Mouse (Mus musculus) splenic B cell, adult 2 months (primary cell): ENCODE data around the gene Zmiz2.
"Not testable (repeated sequence)": the region's sequence is repeated elsewhere in the genome, so short reads cannot be mapped to it uniquely, and the experiment has no call there.

Experiments used
- DNase-seq: peaks from one replicate; pipeline ENCODE4 v3.0.0-alpha.2; 2011; ENCODE audit warnings: low read depth, low spot score
- H3K27me3 ChIP-seq: 2 replicates; pipeline ENCODE4 v1.6.1; 2012; ENCODE audit warnings: mild to moderate bottlenecking, low read length, moderate library complexity, mixed read lengths; ENCODE audit not compliant: control insufficient read depth, poor library complexity, insufficient read depth, severe bottlenecking
- H3K36me3 ChIP-seq: 2 replicates; pipeline ENCODE4 v1.6.1; 2012; ENCODE audit warnings: mild to moderate bottlenecking, low read length, moderate library complexity, mixed read lengths; ENCODE audit not compliant: control insufficient read depth, poor library complexity, insufficient read depth, severe bottlenecking

The Zmiz2 gene

DNA sequence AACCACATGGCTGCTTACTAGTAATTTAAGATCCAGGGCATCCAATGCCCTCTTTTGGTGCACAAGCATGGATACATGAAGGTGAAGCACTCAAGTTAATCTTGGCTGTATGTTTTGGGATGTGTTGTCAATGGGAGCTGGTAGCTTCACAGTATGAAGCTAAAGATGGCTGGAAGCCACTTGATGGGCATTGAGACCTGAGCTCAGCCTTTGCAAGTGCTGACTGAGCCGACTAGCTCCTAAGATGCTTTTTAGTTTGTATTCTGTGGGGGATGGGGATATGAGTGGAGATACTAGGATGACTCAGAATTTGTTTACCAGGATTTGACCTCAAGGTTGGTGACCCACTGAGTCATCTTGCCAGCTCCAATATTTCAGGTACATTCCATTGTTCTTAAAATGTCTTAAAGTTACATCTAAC, 31.4 kb downstream of the Zmiz2 start:
- Histone ChIP-seq H3K27me3 (no peaks in the 10 kb centered on the region), H3K36me3 (peaks cover 14% of the 10 kb centered on the region; the same call in 1 of the 2 replicates)
- DNase-seq, result no peak

DNA sequence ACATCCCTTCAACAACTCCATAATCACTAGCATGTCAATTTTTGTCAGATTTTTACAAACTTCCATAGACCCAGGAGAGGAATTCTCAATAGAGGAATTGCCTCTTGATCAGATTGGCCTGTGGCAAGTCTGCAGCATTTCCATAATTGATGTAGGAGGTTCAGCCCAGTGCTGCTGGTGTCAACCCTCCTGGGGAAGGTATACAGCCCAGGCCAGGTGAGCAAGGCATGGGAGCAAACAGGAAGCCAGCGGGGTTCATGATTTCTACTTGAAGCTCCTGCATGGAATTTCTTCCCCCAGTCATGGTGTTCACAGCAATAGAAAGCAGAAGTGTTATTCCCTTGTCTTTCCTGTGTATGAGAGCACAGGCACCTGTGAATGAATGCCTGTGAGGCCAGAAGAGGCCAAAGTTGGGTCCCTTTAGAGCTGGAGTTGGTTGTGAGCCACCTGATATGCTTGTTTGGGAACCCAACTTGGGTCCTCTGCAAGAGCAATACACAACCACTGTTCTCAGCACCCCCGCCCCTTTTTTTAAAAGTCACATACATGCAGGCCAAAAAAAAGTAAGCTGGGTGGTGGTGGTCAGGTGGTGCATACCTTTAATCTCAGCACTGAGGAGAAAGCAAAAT, 32.0 kb downstream of the Zmiz2 start:
- Histone ChIP-seq H3K27me3 (no peaks in the 10 kb centered on the region), H3K36me3 (peaks cover 14% of the 10 kb centered on the region; the same call in 1 of the 2 replicates)
- no peak for DNase-seq

DNA sequence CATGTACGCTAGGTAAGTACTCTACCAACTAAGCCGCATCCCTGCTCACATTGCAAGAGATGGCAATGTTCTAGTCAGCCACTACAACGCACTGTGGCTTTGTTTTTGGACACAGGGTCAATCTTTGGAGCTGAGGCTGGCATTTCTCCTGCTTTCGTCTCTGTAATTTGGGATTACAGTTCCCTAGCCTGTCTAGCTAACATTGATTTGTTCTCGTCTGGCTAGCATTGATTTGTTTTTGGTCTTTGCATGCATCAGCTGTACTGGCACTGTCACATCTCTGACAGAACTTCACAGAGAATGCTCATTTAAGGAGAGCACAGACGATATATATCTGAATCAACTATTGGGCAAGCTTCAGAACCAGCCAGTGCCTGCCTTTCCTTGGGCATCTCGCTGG, 41.3 kb downstream of the Zmiz2 start:
- no peaks in the 10 kb centered on the region for H3K27me3 ChIP-seq
- no peak for DNase-seq

DNA sequence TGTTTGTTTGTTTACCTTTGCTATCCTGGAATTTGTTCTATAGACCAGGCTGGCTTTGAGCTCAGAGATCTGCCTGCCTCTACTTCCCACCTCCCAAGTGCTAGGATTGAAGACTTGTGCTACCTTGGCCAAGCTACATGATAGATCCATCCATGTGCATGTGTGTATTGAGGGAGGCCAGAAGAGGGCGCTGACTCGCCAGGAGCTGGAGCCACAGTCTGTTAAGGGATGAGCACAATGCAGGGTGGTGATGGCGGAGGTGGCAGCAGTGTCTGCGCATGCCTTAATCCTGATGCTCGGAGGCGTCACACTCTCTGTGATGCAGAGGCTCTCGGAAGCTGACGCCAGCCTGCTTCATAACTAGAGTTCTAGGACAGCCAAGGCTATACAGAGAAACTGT, 47.6 kb downstream of the Zmiz2 start:
- peak; percentile 71 for DNase-seq
- H3K27me3 ChIP-seq, result no peaks in the 10 kb centered on the region
- peaks cover 11% of the 10 kb centered on the region for H3K36me3 ChIP-seq

More for the DNA sequence above, 41.3 kb downstream of the Zmiz2 start:
- H3K36me3 ChIP-seq, result peaks cover 14% of the 10 kb centered on the region; the same call in 1 of the 2 replicates

DNA sequence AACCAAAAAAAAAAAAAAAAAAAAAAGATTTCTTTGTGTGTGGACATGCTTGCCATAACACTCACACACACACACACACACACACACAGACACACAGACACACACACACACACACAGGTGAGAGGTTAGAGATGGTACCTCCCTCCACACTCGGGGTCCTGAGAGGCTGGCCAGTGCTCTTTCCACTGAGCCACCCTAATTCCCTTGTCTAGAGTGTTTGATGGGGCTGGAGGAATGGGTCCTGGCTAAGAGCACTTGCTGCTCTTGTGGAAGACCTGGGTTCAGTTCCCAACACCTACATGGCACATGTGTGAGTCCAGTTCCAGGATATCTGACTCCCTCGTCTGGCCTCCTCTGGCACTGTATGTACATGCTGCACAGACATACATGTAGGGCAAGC, 48.8 kb downstream of the Zmiz2 start:
- no peak for DNase-seq
- Histone ChIP-seq H3K27me3 (no peaks in the 10 kb centered on the region), H3K36me3 (peaks cover 9% of the 10 kb centered on the region)

DNA sequence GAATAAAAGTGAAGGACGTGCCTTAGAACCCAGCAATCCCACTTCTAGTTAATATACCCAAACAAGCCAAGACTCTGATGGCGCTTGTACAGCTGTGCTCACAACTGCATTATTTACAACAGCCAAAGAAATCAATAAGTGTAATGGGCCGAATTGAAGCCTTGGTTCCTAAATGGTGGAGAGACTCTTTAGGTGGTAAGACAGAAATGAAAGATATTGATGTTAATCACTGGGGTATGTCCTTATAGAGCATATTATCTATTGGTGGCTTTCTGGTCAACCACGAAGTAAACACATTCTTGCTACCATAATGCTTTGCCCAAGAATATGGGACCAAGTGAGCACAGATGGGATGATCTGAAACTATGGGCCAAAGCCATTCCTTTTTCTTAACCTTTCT, 51.3 kb downstream of the Zmiz2 start:
- no peak for DNase-seq
- peaks cover 6% of the 10 kb centered on the region for H3K36me3 ChIP-seq
- H3K27me3 ChIP-seq, result no peaks in the 10 kb centered on the region

DNA sequence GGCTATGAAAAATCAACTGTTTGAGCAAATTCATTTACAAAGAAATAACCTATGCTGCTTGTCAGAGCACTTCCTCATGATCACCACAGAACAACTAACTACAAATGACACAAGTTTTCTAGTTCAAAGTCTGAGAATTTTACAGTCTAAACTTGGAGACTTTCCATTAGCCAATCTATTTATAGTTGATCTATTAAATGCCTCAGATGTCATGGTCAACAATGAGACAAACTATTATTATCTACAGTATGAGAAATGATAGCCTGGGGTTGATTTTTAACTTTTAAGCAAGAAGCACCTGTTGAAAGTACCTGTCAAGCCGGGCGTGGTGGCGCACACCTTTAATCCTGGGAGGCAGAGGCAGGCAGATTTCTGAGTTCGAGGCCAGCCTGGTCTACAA, 53.7 kb downstream of the Zmiz2 start:
- H3K36me3 ChIP-seq, result peaks cover 2% of the 10 kb centered on the region
- H3K27me3 ChIP-seq, result no peaks in the 10 kb centered on the region
- no peak for DNase-seq

DNA sequence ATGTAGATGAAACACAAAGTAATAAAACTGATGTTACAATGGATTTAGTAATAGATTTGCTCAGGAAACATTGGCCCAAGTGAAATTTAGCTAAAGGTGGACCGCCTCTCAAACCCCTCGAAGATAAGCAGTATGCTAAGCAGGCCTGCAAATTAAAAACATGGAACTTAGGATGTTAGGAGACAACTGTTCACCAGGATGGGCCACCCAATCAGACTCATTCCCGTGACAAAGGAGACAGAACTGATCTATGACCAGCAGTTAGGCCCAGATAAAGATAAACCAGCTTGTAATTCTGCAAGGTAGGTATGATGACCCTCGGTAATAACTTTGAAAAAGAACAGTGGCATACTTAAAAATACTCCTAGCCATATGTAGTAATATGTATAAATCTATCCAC, 54.2 kb downstream of the Zmiz2 start:
- Histone ChIP-seq H3K36me3 (no peaks in the 10 kb centered on the region), H3K27me3 (no peaks in the 10 kb centered on the region)
- DNase-seq, result no peak

DNA sequence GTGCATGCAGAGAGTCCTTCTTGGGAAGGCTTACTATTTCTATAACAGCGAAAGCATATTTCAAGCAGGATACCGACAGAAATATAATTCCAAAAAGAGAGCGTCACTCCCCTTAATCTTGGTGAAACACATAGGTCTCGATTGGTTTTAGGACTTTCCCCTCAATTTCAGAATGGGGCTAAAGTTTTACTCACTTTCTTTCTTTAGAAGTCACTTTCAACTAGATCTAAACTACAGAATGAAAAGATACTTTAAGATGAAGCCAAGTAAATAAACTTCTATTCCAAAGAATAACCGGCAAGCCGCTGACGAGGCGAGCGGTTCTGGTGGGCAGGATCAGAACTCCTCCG, 54.8 kb downstream of the Zmiz2 start:
- DNase-seq, result no peak
- no peaks in the 10 kb centered on the region for H3K36me3 ChIP-seq
- H3K27me3 ChIP-seq, result no peaks in the 10 kb centered on the region

DNA sequence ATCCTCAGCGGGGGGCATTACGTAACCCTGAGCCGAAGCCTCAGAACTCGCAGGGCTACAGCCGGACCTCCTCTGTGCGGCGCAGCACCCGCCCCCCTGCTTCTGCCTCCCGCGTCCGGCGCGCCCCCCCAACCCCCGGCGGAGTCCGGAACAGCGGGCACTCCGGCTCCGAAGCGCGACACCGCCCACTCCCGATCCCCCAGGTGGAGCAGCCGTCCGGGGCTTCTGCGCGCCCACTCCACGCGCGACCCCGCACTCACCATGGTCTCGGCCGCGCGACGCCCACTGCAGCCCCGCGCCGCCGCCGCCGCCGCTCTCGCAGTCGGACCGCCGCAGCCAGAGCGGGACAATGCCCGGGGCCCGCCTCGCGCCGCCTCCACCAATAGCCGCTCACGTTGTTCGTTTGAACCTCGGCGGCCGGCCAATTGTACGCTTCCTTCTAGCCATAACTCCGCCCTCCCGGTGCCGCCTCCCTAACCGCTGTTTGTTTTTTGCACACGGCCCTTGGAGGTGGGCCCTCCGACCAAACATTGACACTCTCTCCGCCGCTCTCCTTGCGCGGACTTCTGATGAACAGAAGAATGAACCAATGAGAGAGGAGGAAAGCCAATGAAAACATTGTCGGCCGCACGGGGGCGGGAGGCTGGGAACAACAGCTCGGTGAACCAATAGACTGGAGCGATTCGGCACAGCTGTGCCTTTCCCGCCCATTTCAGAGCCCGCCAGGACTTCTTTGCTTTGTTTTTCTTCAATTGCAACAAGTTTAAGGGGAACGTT, 55.4 kb downstream of the Zmiz2 start, which contains the start of gene H2afv:
Gene H2afv (minus strand): TSS at position 367 of the 777 bp plus-strand sequence.
- Histone ChIP-seq H3K36me3 (no peaks in the 10 kb centered on the region), H3K27me3 (no peaks in the 10 kb centered on the region)
- peak; percentile 99 for DNase-seq

DNA sequence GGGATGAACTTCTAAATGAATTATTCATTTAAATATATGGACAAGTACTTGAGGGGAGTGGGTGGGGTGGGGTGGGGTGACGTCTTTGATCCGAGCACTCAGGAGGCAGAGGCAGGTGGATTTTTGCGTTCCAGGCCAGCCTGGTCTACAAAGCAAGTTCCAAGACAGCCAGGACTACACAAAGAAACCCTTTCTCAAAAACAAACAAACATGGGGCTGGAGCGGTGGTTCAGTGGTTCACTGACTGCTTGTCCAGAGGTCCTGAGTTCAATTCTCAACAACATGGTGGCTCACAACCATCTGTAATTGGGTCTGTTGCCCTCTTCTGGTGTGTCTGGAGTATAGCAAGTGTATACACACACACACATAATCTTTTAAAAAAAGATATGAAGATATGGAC, 56.6 kb downstream of the Zmiz2 start:
- H3K27me3 ChIP-seq, result no peaks in the 10 kb centered on the region
- H3K36me3 ChIP-seq, result no peaks in the 10 kb centered on the region
- no peak for DNase-seq

DNA sequence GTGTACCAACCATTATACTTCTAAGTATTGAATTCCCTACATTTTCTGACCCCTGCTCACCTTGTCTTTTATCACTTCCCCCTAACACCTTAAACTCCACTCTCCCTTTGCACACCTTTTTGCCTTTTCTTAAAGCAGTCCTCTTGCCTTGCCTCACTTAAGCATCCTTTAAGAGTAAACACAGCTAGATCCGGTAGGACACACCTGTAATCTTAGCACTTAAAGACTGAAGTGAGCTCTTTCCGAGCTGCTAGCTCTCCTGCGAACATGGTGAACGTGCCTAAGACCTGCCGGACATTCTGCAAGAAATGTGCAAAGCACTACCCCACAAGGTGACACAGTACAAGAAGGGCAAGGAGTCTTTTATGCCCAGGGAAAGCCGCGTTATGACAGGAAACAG, 57.1 kb downstream of the Zmiz2 start:
- no peak for DNase-seq
- Histone ChIP-seq H3K36me3 (no peaks in the 10 kb centered on the region), H3K27me3 (no peaks in the 10 kb centered on the region)

DNA sequence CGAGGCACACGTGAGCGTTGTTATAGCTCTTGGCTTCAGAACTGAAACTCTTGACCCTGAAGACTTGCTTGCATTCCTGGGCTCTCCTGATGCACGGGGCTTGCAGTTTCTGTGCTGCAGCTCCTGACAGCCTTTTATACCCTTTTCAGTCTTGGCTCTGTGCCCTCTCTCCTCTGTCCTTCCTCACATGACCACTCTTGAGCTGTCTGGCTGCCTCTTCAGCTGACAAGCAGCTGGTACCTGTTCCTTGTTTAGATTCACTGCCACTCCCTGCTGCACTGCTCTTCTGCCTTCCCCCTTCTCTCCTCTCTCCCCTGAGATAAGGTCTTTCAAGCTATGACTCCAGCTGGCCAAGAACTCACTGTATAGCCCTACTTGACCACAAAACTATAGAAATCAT, 58.6 kb downstream of the Zmiz2 start:
- no peak for DNase-seq
- Histone ChIP-seq H3K27me3 (no peaks in the 10 kb centered on the region), H3K36me3 (no peaks in the 10 kb centered on the region)

DNA sequence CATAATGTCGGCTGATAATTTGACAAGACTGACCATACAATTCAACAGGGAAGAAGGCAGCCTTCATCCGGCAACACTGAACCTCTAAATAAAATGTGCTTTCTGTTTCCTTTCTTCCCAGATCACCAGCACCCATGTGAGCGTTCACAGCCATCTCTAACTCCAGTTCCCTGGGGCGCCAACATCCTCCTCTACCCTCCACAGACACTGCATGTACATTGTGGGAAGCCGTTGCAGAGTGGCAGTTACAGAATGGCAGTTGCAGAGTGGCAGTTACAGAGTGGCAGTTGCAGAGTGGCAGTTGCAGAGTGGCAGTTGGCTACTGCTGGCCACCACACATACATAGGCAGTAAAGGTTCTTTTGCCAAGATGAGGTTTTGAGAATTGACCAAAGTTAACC, 59.3 kb downstream of the Zmiz2 start:
- H3K36me3 ChIP-seq, H3K27me3 ChIP-seq, DNase-seq: not testable (repeated sequence)
